Mouse (Mus musculus): ENCODE data around the gene Rrm2.

DNA sequence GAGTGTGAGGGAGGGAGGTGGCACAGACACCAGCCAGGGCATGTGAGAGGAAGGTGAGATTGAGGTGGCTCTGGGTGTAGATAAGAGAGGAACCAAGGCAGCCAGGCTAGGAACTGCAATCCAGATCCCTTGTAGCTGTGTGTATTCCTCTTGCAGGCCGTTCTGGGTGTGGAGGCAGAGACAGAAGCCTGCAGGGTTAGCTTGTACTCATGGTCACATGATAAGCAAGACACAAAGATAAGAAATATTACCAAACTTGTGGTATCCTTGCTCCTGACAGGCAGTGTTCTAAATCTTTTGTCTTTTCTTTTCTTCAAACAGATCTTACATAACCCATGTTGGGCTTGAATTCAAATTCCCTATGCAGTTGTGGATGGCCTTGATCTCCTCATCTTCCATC lies 31.9 kb downstream of the Rrm2 start:
- no peak for TF ChIP-seq CTCF (IDR thresholded peaks at IDR 0.05; ENCODE audit: insufficient read depth, low read length)
- no peak for TF ChIP-seq POLR2A (IDR thresholded peaks at IDR 0.05; ENCODE audit: borderline replicate concordance, extremely low read depth, low read depth, low read length)
